Mouse (Mus musculus): Measurements from ENCODE around the gene Sos2. TPM values are rescaled to one million over a fixed set of nuclear protein-coding genes. Genes with fewer than 3 reads are reported as not detected.

The Sos2 gene
- total RNA-seq, 2 experiments from 2014 or later = 30.4 to 35.3 TPM

Small RNA genes within 50 kb of the gene (microRNA-seq; reads per million reads assigned to microRNA genes)
- gene Gm23018 = 0 reads per million in 2 experiments

Other genes starting within 250 kb of the Sos2 start
- gene Vcpkmt, start 98.8 kb downstream of the Sos2 start, total RNA-seq (2021) = 1 to 10 TPM; 3.3 to 3.6 TPM
- 10 to 100 TPM; 30.0 to 30.2 TPM for gene L2hgdh, start 43.0 kb upstream of the Sos2 start, total RNA-seq (2021)
- gene Atp5s, start 43.1 kb upstream of the Sos2 start, total RNA-seq (2021) = 10 to 100 TPM; 19.4 to 21.3 TPM
- gene Cdkl1, start 109.4 kb upstream of the Sos2 start, total RNA-seq (2021) = 1 to 10 TPM; 5.3 to 5.9 TPM
- gene Atl1, start 210.8 kb upstream of the Sos2 start, total RNA-seq (2021) = 1 to 10 TPM; 4.0 to 6.1 TPM
- 10 to 100 TPM; 28.7 to 30.1 TPM for gene Map4k5, start 211.3 kb upstream of the Sos2 start, total RNA-seq (2021)